Mouse (Mus musculus) adipocyte (in vitro differentiated cells): ENCODE measurements around the gene Zfp410.

Source experiments
- DNase-seq: peaks from one replicate; pipeline ENCODE4 v3.0.0-alpha.2; 2016; ENCODE audit warnings: low spot score

The Zfp410 gene

DNA sequence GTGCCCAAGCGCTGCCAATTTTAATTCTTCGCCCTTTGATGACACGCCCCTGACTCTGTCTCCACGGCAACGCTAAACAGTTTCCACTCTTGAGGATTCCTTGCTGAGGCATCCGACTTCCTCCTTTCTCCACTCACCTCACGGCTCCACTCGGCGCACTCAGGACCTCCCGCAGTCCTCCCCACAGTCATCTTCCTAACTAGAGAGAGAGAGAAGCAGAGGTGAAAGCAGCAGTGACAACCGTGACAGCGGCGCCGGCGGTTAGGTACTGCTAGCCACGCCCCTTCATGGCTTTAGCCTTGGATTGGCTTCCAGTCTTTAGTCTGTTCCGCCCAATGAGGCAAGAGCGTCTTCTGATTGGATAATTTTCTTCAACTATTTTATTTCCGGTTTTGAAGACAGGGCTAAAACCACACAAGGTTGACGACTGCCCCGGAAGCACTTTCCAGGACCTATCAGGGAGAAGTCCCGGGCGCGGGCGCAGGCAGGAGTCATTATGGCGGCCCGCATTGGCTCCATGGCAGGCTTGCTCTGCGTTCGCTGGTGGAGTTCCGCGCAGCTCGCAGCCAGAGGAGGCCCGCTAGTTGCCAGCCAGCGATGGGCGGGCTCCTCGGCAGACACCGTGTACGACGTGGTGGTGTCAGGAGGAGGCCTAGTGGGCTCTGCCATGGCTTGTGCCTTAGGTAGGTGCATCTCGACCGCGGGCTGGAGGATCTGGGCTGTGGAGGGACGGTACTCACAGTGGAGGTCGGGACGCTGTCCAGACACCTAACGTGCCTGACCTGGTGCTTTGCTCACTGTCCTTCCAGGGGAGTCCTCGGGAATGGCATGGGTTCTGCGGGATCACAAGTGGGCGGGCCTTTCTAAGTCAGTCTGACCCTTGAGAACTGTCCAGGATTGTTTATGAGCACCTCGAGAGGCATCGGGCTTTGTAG is 45.2 kb downstream of the Zfp410 start, which contains the start of the genes Coq6 and Fam161b:
Gene Coq6, plus strand, starts transcription at position 103 of the 935 bp plus-strand sequence.
Gene Fam161b, minus strand, starts transcription at position 279 of the 935 bp plus-strand sequence.
- peak; percentile 98 for DNase-seq

- DNase-seq = peak; percentile 54
Observed at GRCm38 (mm10) chr12:84362872-84363271, 46.2 kb downstream of the Zfp410 start.

GRCm38 (mm10) chr12:84364291-84364690 is 47.6 kb downstream of the Zfp410 start:
- no peak for DNase-seq

DNA sequence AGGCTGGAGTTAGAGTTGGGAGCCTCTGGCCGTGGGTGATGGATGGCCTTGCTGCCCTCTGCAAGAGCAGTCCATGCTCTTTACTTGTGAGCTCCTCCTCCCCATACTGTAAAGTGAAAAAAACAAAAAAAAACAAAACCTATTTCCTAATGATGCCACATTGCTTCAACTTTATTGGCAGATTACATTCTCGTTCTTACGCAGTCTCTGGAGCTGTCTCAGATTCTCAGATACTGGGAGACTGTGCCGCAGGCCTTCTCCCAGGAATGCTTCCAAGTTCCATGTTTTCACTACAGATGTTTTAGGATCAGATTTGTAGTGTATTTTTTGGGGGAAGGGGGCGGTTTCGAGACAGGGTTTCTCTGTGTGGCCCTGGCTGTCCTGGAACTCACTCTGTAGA is 48.5 kb downstream of the Zfp410 start:
- peak; percentile 82 for DNase-seq

GRCm38 (mm10) chr12:84366971-84367370 is 50.3 kb downstream of the Zfp410 start:
- DNase-seq = no peak

GRCm38 (mm10) chr12:84371647-84372046 is 55.0 kb downstream of the Zfp410 start:
- DNase-seq = no peak

DNA sequence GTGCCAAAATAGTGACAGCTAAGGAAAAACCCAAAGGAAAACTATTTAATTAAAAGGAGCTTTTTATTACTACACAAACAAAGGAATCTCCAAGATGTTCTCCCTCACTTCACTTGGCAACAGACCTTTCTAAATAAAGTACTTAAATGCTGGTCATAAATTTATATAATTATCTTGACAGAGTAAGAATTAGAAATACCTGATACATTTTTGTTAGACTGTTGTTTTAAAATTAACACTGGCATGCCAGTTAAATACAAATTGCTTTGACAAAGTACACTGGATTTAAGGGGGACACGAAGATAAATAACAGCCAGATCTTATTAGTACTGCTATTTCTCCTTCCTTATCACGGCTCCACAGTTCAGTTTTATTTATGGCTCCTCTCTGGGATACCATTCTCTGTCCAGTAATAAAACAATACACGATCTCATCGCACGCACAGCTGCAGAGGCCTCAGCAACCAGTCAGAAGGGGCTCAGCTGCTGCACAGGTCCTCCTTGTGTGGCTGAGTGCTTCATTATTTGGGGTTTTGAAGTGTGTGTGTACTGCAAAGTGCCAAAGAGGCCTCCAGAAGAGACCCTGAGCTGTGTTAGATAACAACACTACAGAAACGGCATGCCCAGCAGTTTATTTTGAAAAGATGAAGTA is 57.3 kb downstream of the Zfp410 start:
- DNase-seq = no peak

DNA sequence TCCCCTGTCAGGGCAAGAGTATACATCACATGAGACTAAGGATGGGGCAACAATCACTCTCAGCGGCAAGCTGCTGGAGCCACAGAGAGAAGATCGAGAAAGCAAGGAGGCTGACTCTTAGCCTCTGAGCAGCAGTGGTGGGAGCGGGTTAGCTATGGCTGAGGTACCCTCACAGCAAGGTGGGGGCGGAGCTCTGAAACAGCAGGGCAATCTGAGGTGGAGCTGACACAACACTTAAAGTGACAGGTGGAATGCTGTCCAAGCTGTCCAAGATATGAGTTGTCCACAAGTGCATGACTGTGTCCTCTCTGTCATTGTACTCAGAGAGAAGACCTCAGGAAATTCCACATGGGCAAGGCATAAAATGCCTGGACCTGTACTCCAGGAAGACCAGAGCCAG is 65.7 kb downstream of the Zfp410 start:
- no peak for DNase-seq

GRCm38 (mm10) chr12:84384644-84385081 is 68.0 kb downstream of the Zfp410 start:
- peak; percentile 93 for DNase-seq

DNA sequence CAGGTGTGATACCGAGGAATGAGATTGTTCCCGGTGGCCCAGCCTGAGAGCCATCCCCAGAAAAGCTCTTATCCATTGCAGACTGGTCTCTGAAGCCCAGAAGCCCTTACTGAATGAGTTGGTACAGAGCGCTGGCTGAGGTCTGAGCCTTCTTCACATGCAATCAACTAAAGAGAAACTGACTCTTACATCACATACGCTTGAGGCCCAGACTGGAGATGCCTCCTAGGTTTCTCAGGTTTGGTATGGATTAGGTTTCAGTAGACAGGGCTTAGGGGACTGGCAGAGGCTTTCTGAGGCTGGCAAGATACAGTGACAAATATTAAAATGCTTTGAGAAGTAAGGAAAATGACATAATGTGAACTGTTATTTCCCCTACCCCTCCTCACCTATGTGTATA is 68.8 kb downstream of the Zfp410 start:
- peak; percentile 37 for DNase-seq

GRCm38 (mm10) chr12:84388097-84388496 is 71.4 kb downstream of the Zfp410 start:
- DNase-seq = no peak

DNA sequence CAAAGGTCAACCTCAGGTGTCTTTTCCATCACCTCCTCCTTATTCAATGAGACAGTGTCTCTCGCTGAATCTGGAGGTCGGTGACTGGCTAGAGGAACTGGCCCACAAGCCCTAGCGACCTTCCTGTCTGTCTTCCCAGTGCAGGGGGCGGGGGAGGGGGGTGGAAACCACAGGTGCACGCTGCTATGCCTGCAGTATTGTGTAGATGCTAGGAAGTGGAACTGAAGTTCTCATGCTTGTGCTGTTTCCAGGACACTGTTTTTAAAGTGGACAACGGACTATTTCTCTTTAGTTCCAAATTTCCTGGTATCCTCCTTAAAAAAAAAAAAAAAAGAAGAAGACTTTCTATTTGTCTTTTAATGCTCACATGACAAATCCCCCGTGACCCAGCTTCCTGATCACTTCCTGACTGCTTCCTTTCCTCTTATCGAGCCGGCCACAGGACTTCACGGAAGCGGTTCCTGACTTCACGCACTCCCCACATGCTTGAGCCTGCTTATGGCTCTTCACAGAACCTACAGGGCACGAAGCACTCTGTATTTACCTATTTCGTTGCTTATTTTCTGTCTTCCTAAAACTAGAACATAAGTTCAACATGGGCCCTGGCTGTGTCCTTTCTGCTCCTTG is 72.2 kb downstream of the Zfp410 start:
- no peak for DNase-seq

DNA sequence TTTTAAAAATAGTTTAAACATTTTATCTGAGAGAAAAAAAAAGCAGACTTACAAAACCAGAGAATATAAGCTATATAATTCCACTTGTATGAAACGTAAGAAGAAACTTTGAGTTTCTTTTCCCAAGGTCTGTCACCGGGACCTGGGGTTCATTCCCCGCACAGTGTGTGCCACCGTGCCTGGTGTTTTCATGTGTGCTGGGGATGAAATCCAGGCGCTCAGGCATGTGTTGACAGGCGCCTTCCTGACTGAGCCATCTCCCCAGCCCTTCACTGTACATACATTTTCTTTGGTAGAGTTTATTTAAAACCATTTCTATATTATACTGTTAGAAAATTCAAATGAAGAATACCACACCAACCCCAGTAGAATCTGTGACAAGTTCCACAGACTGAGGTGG is 73.7 kb downstream of the Zfp410 start:
- no peak for DNase-seq

- DNase-seq = peak; percentile 68
Observed at GRCm38 (mm10) chr12:84392681-84393080, 76.0 kb downstream of the Zfp410 start.
